In genomic region chr7:80688556-80689220, GRCm38 (mm10) we compare ENCODE assay signal across 8 mouse cellular contexts. TPM values are rescaled to one million over a fixed set of nuclear protein-coding genes. Genes with fewer than 3 reads are reported as not detected.
DNase-seq lines count a peak whose midpoint lies in the region; ATAC-seq lines count a peak whose summit lies in the region.

Crtc3 (minus strand) TSS chr7:80688877.

- peaks cover 17% of the 10 kb centered on the region for H3K4me1 ChIP-seq in hindbrain, embryonic 12.5 days

- WGBS in hindbrain, embryonic 12.5 days, result under 1% methylated on average over 55 of the region's 83 CpGs

- peak within 1 kb of the TSS; percentile 60 for H3K4me2 ChIP-seq in hindbrain, embryonic 12.5 days (replicated peaks)

- H3K4me3 ChIP-seq in hindbrain, embryonic 12.5 days, result peak within 1 kb of the TSS; percentile 80

- peak; percentile 83 for ATAC-seq in hindbrain, embryonic 12.5 days (ENCODE audit: low FRiP score)

- peak; percentile 69 for DNase-seq in R1 (ENCODE audit: low read depth, low spot score)
- DNase-seq in cerebellum, postnatal 14 days, result peak; percentile 73 to 84
- peak; percentile 22 to 33 for DNase-seq in frontal cortex, postnatal 25 days (ENCODE audit: low spot score in 2 of 2)
- DNase-seq in layer of hippocampus, postnatal 25 days (ENCODE audit: extremely low spot score in 1 of 2, low spot score in 1 of 2), result peak in 1 of 2 experiments; percentile 48
- DNase-seq in lung, postnatal 25 days (ENCODE audit: low spot score), result peak; percentile 61
- peak; percentile 39 for DNase-seq in retina, adult 2 months (ENCODE audit: low read depth, low spot score)
- DNase-seq in thymus, postnatal 25 days, result peak; percentile 73

- peak within 1 kb of the TSS; percentile 96 for H3K27ac ChIP-seq in hindbrain, embryonic 12.5 days

- peak within 1 kb of the TSS; percentile 96 for H3K9ac ChIP-seq in hindbrain, embryonic 12.5 days

- no peaks in the 10 kb centered on the region for H3K9me3 ChIP-seq in hindbrain, embryonic 12.5 days (replicated peaks)

- H3K36me3 ChIP-seq in hindbrain, embryonic 12.5 days, result no peaks in the 10 kb centered on the region

- no peaks in the 10 kb centered on the region for H3K27me3 ChIP-seq in hindbrain, embryonic 12.5 days

RNA-seq across cellular contexts. Expression of gene Crtc3, which starts in this region (rescaled TPM):
- 13.8 and 15.3 TPM in 2 replicates for polyA plus RNA-seq in hindbrain, embryonic 12.5 days (2016; fragmentation: Nextera tagmentation; extraction: Ambion mirVana)
- 10 to 100 TPM; 15.5 to 24.9 TPM for total RNA-seq in layer of hippocampus, postnatal 25 days (2021)
